Mouse (Mus musculus): Measurements from ENCODE around the gene Mkrn3.

Mkrn3 gene

GRCm38 (mm10) chr7:62419493-62420360 lies at the start of gene Mkrn3:
TSS of gene Mkrn3 (minus strand) at chr7:62420139.
- DNase-seq (ENCODE audit: low read depth, low spot score): peak; percentile 93

- peak; percentile 83 for DNase-seq (ENCODE audit: low read depth, low spot score)
Observed at GRCm38 (mm10) chr7:62463878-62464755, 44.2 kb upstream of the Mkrn3 start, which contains the start of gene Peg12. TSS of gene Peg12 (minus strand) at chr7:62464510.

- DNase-seq (ENCODE audit: low read depth, low spot score): peak; percentile 67
Observed at GRCm38 (mm10) chr7:62463007-62463877, 43.3 kb upstream of the Mkrn3 start.

DNA sequence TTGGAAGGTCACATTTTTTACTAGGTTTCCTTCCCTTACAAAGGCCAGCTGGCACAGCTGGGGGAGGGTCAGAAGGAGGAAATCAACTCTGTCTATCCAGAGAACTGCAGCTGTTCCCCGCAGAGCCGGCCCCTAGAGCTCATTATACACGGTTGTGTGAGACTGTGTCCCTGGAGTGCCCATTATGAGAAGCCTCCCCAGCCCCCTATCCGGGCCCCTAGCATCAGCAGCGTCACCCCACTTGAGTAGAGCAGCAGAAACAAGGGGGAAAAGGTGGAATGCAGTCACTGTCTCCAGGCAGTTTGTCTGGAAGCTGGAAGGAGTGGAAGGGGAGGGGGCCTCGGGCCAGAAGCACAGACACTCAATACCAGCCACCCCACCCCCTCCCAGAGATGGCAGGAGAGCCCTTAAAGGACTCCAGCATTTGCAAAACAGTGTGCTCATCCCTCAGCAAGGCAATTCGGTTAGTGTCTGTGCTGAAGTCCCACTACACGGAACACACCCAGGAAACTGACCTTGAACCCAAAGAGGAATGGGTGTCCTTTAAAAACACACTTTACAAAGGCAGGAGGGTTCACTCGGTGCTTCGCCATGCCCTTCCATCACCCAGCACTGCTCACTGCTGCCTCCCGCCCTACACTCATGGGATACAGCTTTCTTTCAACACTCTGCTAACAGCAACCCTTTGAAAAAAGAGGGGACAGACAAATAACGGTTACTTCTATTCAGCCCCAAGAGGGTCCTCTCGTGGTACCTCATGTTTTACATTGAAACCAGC lies 42.5 kb upstream of the Mkrn3 start:
- DNase-seq (ENCODE audit: low read depth, low spot score): peak; percentile 78

DNA sequence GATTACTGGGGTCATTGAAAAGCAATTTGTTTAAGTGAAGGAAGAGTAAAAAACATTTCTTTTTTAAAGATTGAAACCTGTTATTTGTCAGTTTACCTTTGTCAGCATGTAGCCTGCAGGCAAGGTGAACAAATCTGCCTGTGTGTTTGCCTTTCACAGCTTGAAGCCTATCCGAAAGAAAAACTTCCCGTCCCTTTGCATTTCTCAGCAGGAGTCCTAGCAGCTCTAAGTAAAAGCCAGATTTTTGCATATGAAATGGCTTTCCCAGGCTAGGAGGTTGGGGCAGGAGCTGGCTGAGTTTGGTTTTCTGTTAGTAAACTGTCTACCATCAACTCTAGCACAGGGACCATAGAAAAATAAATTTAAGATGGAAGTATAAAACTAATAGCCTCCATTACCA lies 32.4 kb upstream of the Mkrn3 start:
- DNase-seq (ENCODE audit: low read depth, low spot score): peak; percentile 71

GRCm38 (mm10) chr7:62445431-62446165 lies 25.7 kb upstream of the Mkrn3 start:
- DNase-seq (ENCODE audit: low read depth, low spot score): no peak

DNA sequence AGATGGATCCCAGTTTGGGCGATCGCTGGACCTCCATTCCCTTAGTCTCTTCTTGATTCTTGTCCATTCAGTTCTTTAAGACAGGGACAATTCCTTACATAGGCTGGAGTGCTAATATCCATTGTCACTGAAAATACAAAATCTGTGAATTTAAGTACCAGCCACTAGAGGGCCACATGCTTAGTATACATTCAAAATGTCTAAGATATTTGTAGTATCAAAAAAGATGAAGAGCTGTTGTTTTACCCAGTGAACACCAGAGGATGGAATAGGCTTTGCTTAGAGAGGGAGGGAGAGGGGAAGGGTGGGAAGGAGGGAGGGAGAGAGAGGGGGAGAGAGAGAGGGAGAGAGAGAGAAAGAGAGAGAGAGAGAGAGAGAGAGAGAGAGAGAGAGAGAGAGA lies 16.5 kb upstream of the Mkrn3 start:
- DNase-seq (ENCODE audit: low read depth, low spot score): peak; percentile 3

- DNase-seq (ENCODE audit: low read depth, low spot score): peak; percentile 30
Observed at GRCm38 (mm10) chr7:62433243-62433642, 13.3 kb upstream of the Mkrn3 start.

- peak; percentile 27 for DNase-seq (ENCODE audit: low read depth, low spot score)
Observed at GRCm38 (mm10) chr7:62428337-62428736, 8.4 kb upstream of the Mkrn3 start.

- DNase-seq (ENCODE audit: low read depth, low spot score): no peak
Observed at GRCm38 (mm10) chr7:62423210-62423609, 3.3 kb upstream of the Mkrn3 start.

DNA sequence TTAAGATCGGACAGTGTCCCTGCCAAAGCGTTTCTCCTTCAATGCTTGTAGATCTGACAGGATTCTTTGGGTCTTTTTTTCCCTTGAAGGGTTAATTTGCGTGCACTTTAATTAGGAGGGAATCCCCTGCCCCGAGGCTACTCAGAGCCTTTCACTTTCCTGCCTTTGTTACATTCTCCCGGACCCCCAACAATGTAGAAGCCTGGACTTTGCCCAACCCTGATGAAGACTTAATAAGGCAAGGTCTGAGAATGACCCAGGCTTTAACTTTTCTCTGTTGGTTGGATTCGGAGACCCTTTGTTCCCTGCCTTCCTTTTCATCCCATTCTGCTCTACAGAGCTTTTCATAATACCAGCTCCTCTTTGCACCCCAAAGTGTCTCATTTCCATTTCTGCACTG lies 627 bp upstream of the Mkrn3 start:
- DNase-seq (ENCODE audit: low read depth, low spot score): no peak

- DNase-seq (ENCODE audit: low read depth, low spot score): no peak
Observed at GRCm38 (mm10) chr7:62419105-62419492, 840 bp downstream of the Mkrn3 start.

GRCm38 (mm10) chr7:62418346-62418745 lies 1.6 kb downstream of the Mkrn3 start:
- peak; percentile 21 for DNase-seq (ENCODE audit: low read depth, low spot score)

- DNase-seq (ENCODE audit: low read depth, low spot score): no peak
Observed at GRCm38 (mm10) chr7:62416173-62416572, 3.8 kb downstream of the Mkrn3 start.

DNA sequence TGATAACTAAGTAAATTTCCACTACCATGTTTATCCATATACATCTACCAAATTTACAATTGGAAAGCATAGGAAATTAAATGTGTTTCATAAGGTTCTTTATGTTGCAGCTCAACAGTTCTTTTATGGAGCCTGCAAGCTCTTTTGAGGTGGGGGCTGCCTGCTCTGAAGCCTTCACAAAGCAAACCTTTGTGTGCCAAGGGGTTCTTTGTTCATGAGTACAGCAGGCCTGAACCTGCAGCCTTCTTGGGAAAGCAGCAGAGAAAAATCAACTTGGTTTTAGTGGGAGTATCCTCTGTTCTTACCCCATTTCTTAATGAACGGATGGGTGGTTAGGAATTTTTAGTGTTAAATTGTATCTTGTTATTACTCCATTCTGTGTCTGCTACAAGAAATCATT lies 4.7 kb downstream of the Mkrn3 start:
- DNase-seq (ENCODE audit: low read depth, low spot score): no peak

DNA sequence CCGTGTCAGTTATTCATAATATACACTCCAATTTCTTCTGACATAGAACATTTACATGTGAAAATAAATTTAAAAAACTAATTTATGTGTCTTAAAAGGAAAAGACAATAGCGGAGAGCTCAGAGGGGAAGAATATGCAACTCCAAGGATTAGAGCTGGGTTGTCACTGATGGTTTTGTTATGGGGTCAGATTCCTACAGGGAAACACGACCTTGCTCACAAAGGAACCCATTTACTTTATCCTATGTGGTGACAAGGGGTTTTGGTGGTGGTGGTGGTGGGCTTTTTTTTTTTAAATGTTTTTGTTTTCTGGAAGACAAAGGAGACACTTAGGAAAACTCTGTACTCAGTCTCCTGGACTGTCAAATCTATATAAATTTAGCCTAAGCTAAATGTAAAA lies 12.1 kb downstream of the Mkrn3 start:
- no peak for DNase-seq (ENCODE audit: low read depth, low spot score)

DNA sequence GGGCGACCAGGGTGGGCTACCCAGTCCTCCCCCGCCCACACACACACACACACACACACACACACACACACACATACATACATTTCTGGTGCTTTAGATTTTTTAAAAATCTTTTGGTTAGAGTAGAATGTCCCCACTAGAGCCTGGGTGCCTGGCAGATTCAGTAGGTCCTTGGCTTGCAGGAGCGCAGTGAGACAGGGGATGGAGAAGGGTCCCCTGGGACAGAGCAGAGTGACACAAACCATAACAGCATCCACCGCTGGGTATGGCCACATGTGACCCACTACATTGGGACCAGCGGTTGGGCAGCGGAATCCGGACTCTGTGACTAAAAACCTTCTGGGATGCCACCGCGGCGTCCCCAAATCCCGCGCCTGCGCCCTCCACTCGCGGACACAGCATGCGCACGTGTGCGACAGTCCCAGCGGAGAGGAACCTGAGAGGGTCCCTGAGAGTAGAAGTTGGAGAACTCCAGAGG lies 13.3 kb downstream of the Mkrn3 start:
- DNase-seq (ENCODE audit: low read depth, low spot score): peak; percentile 54

GRCm38 (mm10) chr7:62392202-62392601 lies 27.7 kb downstream of the Mkrn3 start:
- DNase-seq (ENCODE audit: low read depth, low spot score): no peak

DNA sequence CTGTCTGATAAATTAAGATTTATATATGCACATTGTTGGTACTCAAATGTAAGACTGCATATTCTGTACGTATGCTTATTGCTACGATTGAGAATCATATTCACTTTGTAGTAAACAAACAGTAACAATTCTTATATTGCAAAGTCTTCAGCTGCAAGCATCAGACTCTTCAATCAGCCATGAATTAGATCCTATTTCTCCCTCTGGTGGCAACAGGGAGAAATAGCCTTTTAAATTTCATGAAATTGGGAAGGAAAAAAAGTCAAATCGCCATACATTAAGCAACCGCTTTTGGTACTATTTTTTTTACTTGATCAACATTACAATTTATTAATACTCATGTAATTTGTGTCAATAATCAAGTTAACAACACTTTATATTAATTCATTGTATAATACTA lies 31.6 kb downstream of the Mkrn3 start:
- no peak for DNase-seq (ENCODE audit: low read depth, low spot score)

DNA sequence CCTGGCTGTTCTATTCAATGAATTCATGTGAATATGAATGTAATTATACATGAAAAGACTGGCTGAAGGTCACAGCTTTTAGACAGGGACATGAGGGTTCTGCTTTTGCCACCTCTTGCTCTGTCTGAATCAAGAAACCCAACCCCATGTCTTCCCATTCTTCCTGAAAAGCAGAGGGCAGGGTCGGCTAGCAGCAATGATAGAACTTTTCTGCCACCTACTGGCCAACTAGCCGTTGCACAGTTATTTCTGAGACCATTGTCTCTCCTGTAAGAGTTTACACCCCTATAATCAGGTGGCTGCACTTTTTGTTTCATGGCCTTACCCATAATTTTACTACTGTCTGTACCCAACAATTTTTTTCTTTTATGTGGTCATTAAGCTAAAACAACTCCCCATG lies 37.5 kb downstream of the Mkrn3 start:
- DNase-seq (ENCODE audit: low read depth, low spot score): peak; percentile 67

All from ZHBTc4 (cell line).